Mouse (Mus musculus) regulatory T cell (primary cell): ENCODE measurements at regions not wholly inside any gene's neighbourhood (a gene's known extent, or its start where the extent isn't known, plus 50 kb on each side); places are given as distances from the start of the nearest gene placed in this dataset.

Experiments
- in situ Hi-C: fragments of 300-600 bp; cut with MboI, MseI; formaldehyde crosslinking; loops from one replicate; pipeline ENCODE4 v1.15.1; 2025; ENCODE audit warnings: high pct_unique_total_duplicates

GRCm38 (mm10) chr17:83129658-83130057 is 85.4 kb upstream of the Pkdcc start:
- in situ Hi-C loops = no loop called here

- in situ Hi-C loops = no loop called here
These were observed 81.9 kb upstream of the Pkdcc start for GRCm38 (mm10) chr17:83133201-83133600.

GRCm38 (mm10) chr17:83135441-83136120 is 79.5 kb upstream of the Pkdcc start:
- in situ Hi-C loops = no loop called here

GRCm38 (mm10) chr17:83136267-83136666 is 78.8 kb upstream of the Pkdcc start:
- in situ Hi-C loops = no loop called here

GRCm38 (mm10) chr17:83137720-83138119 is 77.4 kb upstream of the Pkdcc start:
- in situ Hi-C loops = no loop called here

GRCm38 (mm10) chr17:83138493-83139417 is 76.3 kb upstream of the Pkdcc start:
- in situ Hi-C loops = no loop called here

GRCm38 (mm10) chr17:83148371-83148929 is 66.6 kb upstream of the Pkdcc start:
- in situ Hi-C loops = no loop called here

- in situ Hi-C loops = no loop called here
These were observed 65.8 kb upstream of the Pkdcc start for GRCm38 (mm10) chr17:83149336-83149735.

GRCm38 (mm10) chr17:83155106-83155505 is 60.0 kb upstream of the Pkdcc start:
- in situ Hi-C loops = no loop called here

- in situ Hi-C loops = no loop called here
These were observed 58.4 kb upstream of the Pkdcc start for GRCm38 (mm10) chr17:83156682-83157081.

GRCm38 (mm10) chr17:83158053-83158452 is 57.0 kb upstream of the Pkdcc start:
- in situ Hi-C loops = no loop called here

GRCm38 (mm10) chr17:83158652-83159051 is 56.4 kb upstream of the Pkdcc start:
- in situ Hi-C loops = no loop called here

GRCm38 (mm10) chr17:83159634-83160033 is 55.5 kb upstream of the Pkdcc start:
- in situ Hi-C loops = no loop called here

GRCm38 (mm10) chr17:83160296-83160695 is 54.8 kb upstream of the Pkdcc start:
- in situ Hi-C loops = no loop called here

- in situ Hi-C loops = no loop called here
These were observed 53.4 kb upstream of the Pkdcc start for GRCm38 (mm10) chr17:83161731-83162130.

GRCm38 (mm10) chr17:83163952-83164560 is 51.0 kb upstream of the Pkdcc start:
- in situ Hi-C loops = no loop called here

- in situ Hi-C loops = no loop called here
These were observed 50.4 kb upstream of the Pkdcc start for GRCm38 (mm10) chr17:83164728-83165127.

GRCm38 (mm10) chr17:83165140-83165539 is 50.0 kb upstream of the Pkdcc start:
- in situ Hi-C loops = no loop called here
